Mouse (Mus musculus): Measurements from ENCODE around the gene Cyth1. TPM values are rescaled to one million over a fixed set of nuclear protein-coding genes. Genes with fewer than 3 reads are reported as not detected.

Gene Cyth1
- polyA plus RNA-seq, 1 experiment from 2014 or later: 13.1 TPM

DNA sequence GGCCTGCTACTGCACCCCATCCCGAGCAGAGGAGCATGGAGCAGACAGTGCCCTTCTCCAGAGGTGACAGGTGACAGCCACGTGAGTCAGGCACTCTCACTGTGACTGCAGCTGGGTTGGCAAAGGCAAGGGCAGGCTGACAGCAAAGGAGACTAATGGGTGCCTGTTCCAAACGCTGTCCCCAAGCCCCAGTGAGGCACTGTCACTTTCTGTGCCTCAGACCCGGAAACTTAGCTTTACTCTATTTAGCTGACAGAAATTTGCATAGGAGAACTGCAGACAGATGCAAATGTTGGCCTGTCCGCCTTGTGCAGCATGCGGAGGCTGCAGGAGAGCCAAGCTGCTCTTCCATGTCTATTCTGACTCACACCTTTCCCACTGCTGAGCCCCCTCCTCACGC, 27.9 kb upstream of the Cyth1 start:
- DNase-seq (ENCODE audit: low spot score) (no peak), ATAC-seq (ENCODE audit: low FRiP score, low TSS enrichment) (no peak)
- Histone ChIP-seq H3K4me1 (replicated peaks; ENCODE audit: control insufficient read depth, insufficient read depth) (no peaks in the 10 kb centered on the region), H3K9ac (ENCODE audit: low read length) (no peak overlapping the region), H3K9me3 (ENCODE audit: control insufficient read depth, low read length) (no peaks in the 10 kb centered on the region), H3K4me2 (replicated peaks; ENCODE audit: low read depth) (no peak overlapping the region), H3K27me3 (ENCODE audit: control insufficient read depth, insufficient read depth, low read length) (no peaks in the 10 kb centered on the region), H3K36me3 (ENCODE audit: control insufficient read depth, insufficient read depth, low read length) (peaks cover 58% of the 10 kb centered on the region), H3K4me3 (ENCODE audit: low read depth, low read length) (no peak overlapping the region), H3K27ac (replicated peaks) (no peak overlapping the region)
- no peak for TF ChIP-seq CTCF (IDR thresholded peaks at IDR 0.05; ENCODE audit: low read depth)
- TF ChIP-seq EP300 (optimal IDR thresholded peaks at IDR 0.05): no peak
- WGBS: 89% methylated on average over 7 of the region's 7 CpGs

DNA sequence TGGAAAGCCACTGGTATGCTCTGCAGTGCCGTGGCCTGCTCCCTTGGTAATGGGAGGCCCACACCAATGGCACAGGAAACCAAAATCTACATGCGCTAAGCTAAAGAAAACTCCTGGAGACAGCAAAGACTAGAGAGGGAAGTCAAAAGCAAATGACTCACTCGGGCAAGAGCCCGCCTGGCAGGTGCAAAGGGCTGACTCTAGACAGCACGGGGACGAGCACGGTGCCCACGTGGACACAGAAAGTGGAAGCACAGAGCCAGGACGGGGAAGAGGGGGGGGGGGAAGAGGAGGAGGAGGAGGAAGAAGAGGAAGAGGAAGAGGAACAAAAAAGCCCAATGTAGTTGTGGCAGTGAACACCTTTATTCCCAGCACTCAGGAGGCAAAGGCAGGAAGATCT, 26.7 kb upstream of the Cyth1 start:
- Histone ChIP-seq H3K36me3 (ENCODE audit: control insufficient read depth, insufficient read depth, low read length) (peaks cover 61% of the 10 kb centered on the region), H3K4me2 (replicated peaks; ENCODE audit: low read depth) (no peak overlapping the region), H3K27me3 (ENCODE audit: control insufficient read depth, insufficient read depth, low read length) (no peaks in the 10 kb centered on the region), H3K4me1 (replicated peaks; ENCODE audit: control insufficient read depth, insufficient read depth) (no peaks in the 10 kb centered on the region), H3K27ac (replicated peaks) (no peak overlapping the region), H3K9me3 (ENCODE audit: control insufficient read depth, low read length) (no peaks in the 10 kb centered on the region), H3K4me3 (ENCODE audit: low read depth, low read length) (no peak overlapping the region), H3K9ac (ENCODE audit: low read length) (no peak overlapping the region)
- no peak for ATAC-seq (ENCODE audit: low FRiP score, low TSS enrichment)
- no peak for TF ChIP-seq CTCF (IDR thresholded peaks at IDR 0.05; ENCODE audit: low read depth)
- TF ChIP-seq EP300 (optimal IDR thresholded peaks at IDR 0.05): no peak
- WGBS: 92% methylated on average over 9 of the region's 9 CpGs
- no peak for DNase-seq (ENCODE audit: low spot score)

DNA sequence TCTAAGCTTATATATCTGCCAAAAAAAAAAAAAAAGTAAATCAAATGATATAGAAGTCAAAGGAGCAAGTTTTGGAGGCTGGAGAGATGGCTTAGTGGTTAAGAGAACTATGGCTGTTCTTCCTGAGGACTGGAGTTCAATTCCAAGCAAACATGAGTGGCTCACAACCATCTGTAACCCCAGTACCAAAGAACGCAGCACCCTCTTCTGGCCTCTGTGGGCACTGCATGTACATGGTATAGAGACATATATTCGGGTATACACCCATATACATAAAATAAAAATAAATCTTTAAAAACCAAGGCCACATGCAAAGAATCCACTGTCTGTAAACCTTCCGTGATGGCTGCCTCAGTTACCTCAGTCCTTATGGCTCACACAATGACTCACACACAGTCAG, 21.4 kb upstream of the Cyth1 start:
- Histone ChIP-seq H3K4me1 (replicated peaks; ENCODE audit: control insufficient read depth, insufficient read depth) (no peaks in the 10 kb centered on the region), H3K4me3 (ENCODE audit: low read depth, low read length) (no peak overlapping the region), H3K27ac (replicated peaks) (no peak overlapping the region), H3K27me3 (ENCODE audit: control insufficient read depth, insufficient read depth, low read length) (no peaks in the 10 kb centered on the region), H3K36me3 (ENCODE audit: control insufficient read depth, insufficient read depth, low read length) (peaks cover 38% of the 10 kb centered on the region), H3K4me2 (replicated peaks; ENCODE audit: low read depth) (no peak overlapping the region), H3K9ac (ENCODE audit: low read length) (no peak overlapping the region), H3K9me3 (ENCODE audit: control insufficient read depth, low read length) (no peaks in the 10 kb centered on the region)
- no peak for TF ChIP-seq EP300 (optimal IDR thresholded peaks at IDR 0.05)
- TF ChIP-seq CTCF (IDR thresholded peaks at IDR 0.05; ENCODE audit: low read depth): peak; percentile 55
- DNase-seq (ENCODE audit: low spot score): no peak
- no peak for ATAC-seq (ENCODE audit: low FRiP score, low TSS enrichment)
- WGBS: 91% methylated on average over 3 of the region's 3 CpGs

DNA sequence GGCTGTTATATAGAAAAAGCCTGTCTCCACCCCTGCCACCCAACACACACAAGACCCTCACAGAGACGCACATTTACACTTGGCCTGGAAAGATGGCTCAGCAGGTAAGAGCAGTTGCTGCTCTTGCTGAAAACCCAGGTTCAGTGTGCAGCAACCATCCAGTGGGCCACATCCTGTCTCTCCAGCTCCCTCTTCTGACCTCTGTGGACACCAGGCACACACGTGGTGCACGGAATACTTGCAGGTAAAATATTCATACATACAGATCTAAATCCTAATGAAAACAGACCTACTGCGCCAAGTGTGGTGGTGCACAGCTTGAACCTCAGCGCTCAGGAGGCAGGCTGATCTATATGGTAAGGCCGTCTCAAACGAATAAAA, 18.3 kb upstream of the Cyth1 start:
- TF ChIP-seq CTCF (IDR thresholded peaks at IDR 0.05; ENCODE audit: low read depth) (peak; percentile 29), EP300 (optimal IDR thresholded peaks at IDR 0.05) (no peak)
- H3K9me3 ChIP-seq (ENCODE audit: control insufficient read depth, low read length): no peaks in the 10 kb centered on the region
- no peak for ATAC-seq (ENCODE audit: low FRiP score, low TSS enrichment)
- no peak for DNase-seq (ENCODE audit: low spot score)
- no peak overlapping the region for H3K4me2 ChIP-seq (replicated peaks; ENCODE audit: low read depth)
- 82% methylated on average over 7 of the region's 7 CpGs for WGBS
- H3K36me3 ChIP-seq (ENCODE audit: control insufficient read depth, insufficient read depth, low read length): peaks cover 37% of the 10 kb centered on the region
- no peak overlapping the region for H3K27ac ChIP-seq (replicated peaks)
- H3K4me1 ChIP-seq (replicated peaks; ENCODE audit: control insufficient read depth, insufficient read depth): no peaks in the 10 kb centered on the region
- H3K4me3 ChIP-seq (ENCODE audit: low read depth, low read length): no peak overlapping the region
- H3K9ac ChIP-seq (ENCODE audit: low read length): no peak overlapping the region
- no peaks in the 10 kb centered on the region for H3K27me3 ChIP-seq (ENCODE audit: control insufficient read depth, insufficient read depth, low read length)

DNA sequence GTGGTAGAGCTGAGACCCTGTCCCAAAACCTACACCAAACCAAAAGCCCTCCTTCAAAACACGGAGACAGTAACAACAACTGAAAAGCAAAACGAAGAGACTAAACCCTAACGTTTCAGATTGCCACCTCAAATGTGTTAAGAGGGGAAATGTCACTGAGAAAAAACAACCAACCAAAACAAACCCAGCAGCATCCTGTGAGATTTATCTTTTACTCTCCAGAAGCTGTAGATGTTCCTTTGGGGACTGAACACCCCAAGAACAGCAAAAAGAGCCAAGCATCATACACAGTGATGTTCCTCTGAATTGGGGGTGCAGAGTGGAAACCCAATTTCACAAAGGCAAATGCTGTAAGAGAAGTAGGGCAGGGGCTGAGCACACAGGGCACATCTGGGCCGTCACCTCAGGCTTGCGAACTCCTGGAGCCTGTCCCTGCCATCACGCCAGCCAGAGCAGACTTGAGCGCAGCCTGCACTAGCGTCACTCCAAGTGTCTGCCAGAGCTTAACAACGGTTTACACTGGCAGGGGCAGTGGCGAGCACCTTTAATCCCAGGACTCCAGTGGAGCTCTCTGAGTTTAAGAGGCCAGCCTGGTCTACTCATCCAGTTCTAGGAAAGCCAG, 17.8 kb upstream of the Cyth1 start:
- ATAC-seq (ENCODE audit: low FRiP score, low TSS enrichment): no peak
- H3K27me3 ChIP-seq (ENCODE audit: control insufficient read depth, insufficient read depth, low read length): no peaks in the 10 kb centered on the region
- TF ChIP-seq EP300 (optimal IDR thresholded peaks at IDR 0.05) (no peak), CTCF (IDR thresholded peaks at IDR 0.05; ENCODE audit: low read depth) (no peak)
- H3K4me1 ChIP-seq (replicated peaks; ENCODE audit: control insufficient read depth, insufficient read depth): no peaks in the 10 kb centered on the region
- H3K36me3 ChIP-seq (ENCODE audit: control insufficient read depth, insufficient read depth, low read length): peaks cover 36% of the 10 kb centered on the region
- no peak overlapping the region for H3K4me3 ChIP-seq (ENCODE audit: low read depth, low read length)
- no peaks in the 10 kb centered on the region for H3K9me3 ChIP-seq (ENCODE audit: control insufficient read depth, low read length)
- H3K4me2 ChIP-seq (replicated peaks; ENCODE audit: low read depth): no peak overlapping the region
- no peak overlapping the region for H3K27ac ChIP-seq (replicated peaks)
- H3K9ac ChIP-seq (ENCODE audit: low read length): no peak overlapping the region
- WGBS: 85% methylated on average over 10 of the region's 10 CpGs
- DNase-seq (ENCODE audit: low spot score): no peak

DNA sequence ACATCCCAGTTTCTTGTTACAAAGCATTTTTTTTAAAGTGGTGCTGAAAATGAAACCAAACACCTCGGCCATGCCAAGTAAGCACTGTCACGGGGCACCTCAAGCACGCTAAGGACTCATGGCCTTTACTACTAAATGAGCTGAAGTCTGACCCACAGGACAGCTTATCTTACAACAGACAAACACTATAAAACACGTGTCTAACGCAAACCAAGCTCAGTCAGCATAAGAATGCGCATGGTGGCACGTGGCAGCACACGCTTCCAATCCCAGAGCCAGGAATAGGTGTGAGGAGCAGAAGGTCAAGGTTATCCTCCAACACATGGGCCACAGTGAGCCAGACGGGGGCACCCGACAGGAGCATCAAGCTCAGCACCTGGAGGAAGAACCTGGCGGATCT, 17.2 kb upstream of the Cyth1 start:
- Histone ChIP-seq H3K9me3 (ENCODE audit: control insufficient read depth, low read length) (no peaks in the 10 kb centered on the region), H3K9ac (ENCODE audit: low read length) (no peak overlapping the region), H3K36me3 (ENCODE audit: control insufficient read depth, insufficient read depth, low read length) (peaks cover 40% of the 10 kb centered on the region), H3K27ac (replicated peaks) (no peak overlapping the region), H3K4me2 (replicated peaks; ENCODE audit: low read depth) (no peak overlapping the region), H3K4me3 (ENCODE audit: low read depth, low read length) (no peak overlapping the region), H3K27me3 (ENCODE audit: control insufficient read depth, insufficient read depth, low read length) (no peaks in the 10 kb centered on the region), H3K4me1 (replicated peaks; ENCODE audit: control insufficient read depth, insufficient read depth) (no peaks in the 10 kb centered on the region)
- WGBS: 84% methylated on average over 11 of the region's 11 CpGs
- TF ChIP-seq CTCF (IDR thresholded peaks at IDR 0.05; ENCODE audit: low read depth) (no peak), EP300 (optimal IDR thresholded peaks at IDR 0.05) (no peak)
- no peak for DNase-seq (ENCODE audit: low spot score)
- ATAC-seq (ENCODE audit: low FRiP score, low TSS enrichment): no peak
